Mouse (Mus musculus): ENCODE data around the gene Chrm4. TPM values are rescaled to one million over a fixed set of nuclear protein-coding genes. Genes with fewer than 3 reads are reported as not detected.

Chrm4 gene
- total RNA-seq, 2 experiments from 2014 or later = not detected

Small RNA genes lying within 50 kb of the gene (microRNA-seq; reads per million reads assigned to microRNA genes)
- gene Mir6999 = 0 reads per million in 2 experiments

Other genes starting within 250 kb of the Chrm4 start
- gene Atg13, start 216.7 kb upstream of the Chrm4 start, total RNA-seq (2021) = 10 to 100 TPM; 28.2 to 29.8 TPM
- gene Harbi1, start 216.4 kb upstream of the Chrm4 start, total RNA-seq (2021) = 1 to 10 TPM; 3.7 to 4.7 TPM
- 10 to 100 TPM; 13.8 to 15.5 TPM for gene Ambra1, start 197.1 kb upstream of the Chrm4 start, total RNA-seq (2021)
- gene Mdk, start 5.0 kb downstream of the Chrm4 start, total RNA-seq (2021) = 1 to 10 TPM; 1.4 to 4.3 TPM
- not detected for gene Gm9821, start 18.5 kb downstream of the Chrm4 start, total RNA-seq (2021)
- 10 to 100 TPM; 28.1 to 35.5 TPM for gene Dgkz, start 48.6 kb downstream of the Chrm4 start, total RNA-seq (2021)
- gene Creb3l1, start 97.3 kb downstream of the Chrm4 start, total RNA-seq (2021) = 1 to 10 TPM; 3.9 to 5.7 TPM
- gene Phf21a, start 165.9 kb downstream of the Chrm4 start, total RNA-seq (2021) = 10 to 100 TPM; 22.5 to 23.6 TPM

All from gastrocnemius, postnatal 36 days (tissue).